Mouse (Mus musculus) hindbrain, embryonic 10.5 days (tissue): ENCODE data around the gene Gm10681. TPM values are rescaled to one million over a fixed set of nuclear protein-coding genes. Genes with fewer than 3 reads are reported as not detected.
"Not testable (repeated sequence)": the region's sequence is repeated elsewhere in the genome, so short reads cannot be mapped to it uniquely, and the experiment has no call there.

Experiments
- DNase-seq: peaks from one replicate; pipeline ENCODE4 v3.0.0-alpha.2; 2017; ENCODE audit warnings: low spot score
- H3K27ac ChIP-seq: fragments of 300-500 bp; sonication (generic); 2 replicates; pipeline ENCODE4 v1.5.1; 2016; ENCODE audit warnings: mild to moderate bottlenecking, moderate library complexity
- H3K27me3 ChIP-seq: fragments of 300-500 bp; sonication (generic); 2 replicates; pipeline ENCODE4 v1.6.1; 2016; ENCODE audit warnings: mild to moderate bottlenecking; ENCODE audit not compliant: poor library complexity, insufficient read depth, severe bottlenecking
- H3K36me3 ChIP-seq: fragments of 300-500 bp; sonication (generic); 2 replicates; pipeline ENCODE4 v1.6.1; 2016; ENCODE audit warnings: mild to moderate bottlenecking, moderate library complexity
- H3K4me1 ChIP-seq: fragments of 300-500 bp; sonication (generic); replicated peaks from 2 replicates; pipeline ENCODE4 v1.6.1; 2016; ENCODE audit warnings: mild to moderate bottlenecking
- H3K4me3 ChIP-seq: fragments of 300-500 bp; sonication (generic); 2 replicates; pipeline ENCODE4 v1.5.1; 2016; ENCODE audit warnings: mild to moderate bottlenecking, moderate library complexity
- H3K9me3 ChIP-seq: fragments of 300-500 bp; sonication (generic); 2 replicates; pipeline ENCODE4 v1.6.1; 2016; ENCODE audit warnings: mild to moderate bottlenecking, moderate library complexity
- WGBS: fragments of 180-500 bp; shearing (Covaris S2); methylation state at CpG from one replicate; pipeline ENCODE4 v1.1.7; 2016; 5-methylcytosine and 5-hydroxymethylcytosine counted together
- polyA plus RNA-seq: library from polyadenylated mRNA; unstranded; fragments of >200 nt; fragmentation: Nextera tagmentation; extraction: Ambion mirVana; gene quantifications from 2 replicates; pipeline ENCODE4 v1.2.1, GENCODE M21; 2016

Gm10681 gene
- polyA plus RNA-seq, 1 experiment from 2014 or later = not detected

DNA sequence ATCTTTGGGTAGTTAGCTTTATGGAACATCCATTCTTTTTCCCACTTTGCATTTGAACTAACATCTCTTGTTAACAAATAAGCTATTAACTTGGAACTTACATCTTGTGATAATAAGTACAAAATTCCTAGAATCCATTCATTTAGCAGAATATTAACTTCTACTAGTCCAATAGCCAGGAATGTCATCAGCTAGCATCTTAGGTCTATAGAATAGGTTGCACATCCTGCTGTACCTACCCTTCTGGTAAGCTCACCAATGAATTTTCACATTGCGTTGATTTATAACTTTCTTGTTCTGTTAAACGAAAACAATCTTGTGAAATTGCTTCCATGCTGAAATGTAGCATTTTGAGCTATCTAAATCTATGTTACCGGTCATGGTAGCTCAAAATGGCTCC lies 23.7 kb downstream of the Gm10681 start:
- not testable (repeated sequence) for DNase-seq, H3K4me3 ChIP-seq, H3K4me1 ChIP-seq, H3K9me3 ChIP-seq, H3K27ac ChIP-seq, H3K27me3 ChIP-seq, H3K36me3 ChIP-seq
- WGBS = no CpG with 5 or more reads among the region's 3 CpGs

DNA sequence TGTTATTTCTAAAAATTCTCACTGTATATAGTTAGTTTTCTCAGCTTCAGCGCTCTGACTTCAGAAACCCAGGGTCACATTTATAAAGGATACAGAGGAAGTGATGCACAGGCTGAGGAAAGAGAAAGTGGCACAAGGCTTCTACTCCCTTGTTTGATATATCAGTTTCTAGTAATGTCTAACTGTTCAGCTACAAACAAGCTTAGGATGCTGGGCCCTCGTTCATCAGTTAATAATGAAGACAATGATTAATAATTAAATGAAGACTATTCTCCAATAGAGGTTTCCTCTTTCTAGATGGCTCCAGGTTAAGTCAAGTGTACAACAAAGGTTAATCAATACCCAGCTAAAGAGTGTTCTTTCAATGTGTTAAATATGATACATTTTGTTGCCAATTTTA lies 24.8 kb downstream of the Gm10681 start:
- WGBS = no CpG with 5 or more reads among the region's 2 CpGs
- not testable (repeated sequence) for H3K9me3 ChIP-seq, H3K4me3 ChIP-seq, H3K27me3 ChIP-seq, H3K4me1 ChIP-seq, H3K36me3 ChIP-seq, DNase-seq, H3K27ac ChIP-seq

DNA sequence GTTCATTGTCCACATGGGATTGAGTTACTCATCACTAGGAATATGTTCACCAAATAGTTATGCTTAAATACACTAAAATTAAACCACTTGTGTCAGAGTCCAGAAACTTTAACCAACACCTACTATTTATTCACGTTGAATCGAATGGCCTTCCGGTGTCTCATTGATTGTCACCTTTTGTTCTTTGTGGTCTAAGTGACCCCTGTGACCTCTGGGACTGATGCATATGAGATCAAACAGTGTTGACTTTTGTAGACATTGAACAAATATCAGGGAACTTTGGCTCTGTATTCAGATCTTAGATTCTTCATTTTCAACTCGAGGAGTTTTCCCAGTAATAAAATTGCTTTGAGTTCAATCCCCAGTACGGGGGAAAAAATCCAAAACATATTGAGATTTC lies 27.9 kb downstream of the Gm10681 start:
- not testable (repeated sequence) for DNase-seq, H3K27ac ChIP-seq, H3K4me1 ChIP-seq, H3K4me3 ChIP-seq, H3K27me3 ChIP-seq, H3K9me3 ChIP-seq, H3K36me3 ChIP-seq
- no CpG with 5 or more reads among the region's 5 CpGs for WGBS

DNA sequence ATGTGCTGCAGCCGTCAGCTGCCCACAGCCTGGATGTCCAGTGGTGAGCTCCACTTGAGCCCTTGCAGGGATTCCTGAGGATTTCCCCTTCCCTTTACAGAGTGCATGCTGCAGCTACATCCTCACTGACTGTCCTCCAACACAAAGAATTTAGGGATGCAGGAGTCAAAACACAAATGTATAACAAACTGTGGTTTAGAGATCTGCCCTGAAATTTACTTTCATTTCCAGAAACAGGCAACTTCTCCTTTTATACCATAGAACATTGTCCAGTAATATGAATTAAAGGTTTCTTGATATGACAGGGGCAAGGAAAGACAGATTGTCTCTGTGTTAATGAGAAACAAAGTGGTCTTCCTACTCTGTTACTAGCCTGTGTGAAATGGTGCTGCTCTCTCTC lies 37.8 kb downstream of the Gm10681 start:
- H3K4me3 ChIP-seq, H3K36me3 ChIP-seq, DNase-seq, H3K4me1 ChIP-seq, H3K9me3 ChIP-seq, H3K27ac ChIP-seq, H3K27me3 ChIP-seq: not testable (repeated sequence)
- WGBS = no CpG with 5 or more reads among the region's 1 CpGs

DNA sequence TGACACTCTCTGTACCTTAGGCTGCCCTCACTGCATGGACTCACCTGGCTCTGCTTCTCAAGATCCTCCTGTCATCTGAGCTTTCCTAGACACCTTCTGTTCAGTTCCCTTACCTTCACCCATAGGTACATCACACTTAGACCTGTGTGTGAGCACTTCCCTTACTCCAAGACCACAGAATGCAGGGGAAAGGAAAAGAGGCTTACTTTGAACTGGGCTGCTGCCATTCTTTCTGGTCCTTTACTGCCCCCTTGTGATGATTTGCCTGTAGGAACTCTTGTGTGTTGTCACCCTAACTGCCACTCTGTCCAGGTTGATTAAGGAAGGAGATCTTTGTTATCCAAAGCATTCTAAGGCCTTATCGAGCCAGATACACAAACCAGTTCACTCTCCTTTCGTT lies 38.4 kb downstream of the Gm10681 start:
- H3K4me1 ChIP-seq, DNase-seq, H3K27ac ChIP-seq, H3K27me3 ChIP-seq, H3K9me3 ChIP-seq, H3K4me3 ChIP-seq, H3K36me3 ChIP-seq: not testable (repeated sequence)
- no CpG with 5 or more reads among the region's 2 CpGs for whole genome bisulfite sequencing

DNA sequence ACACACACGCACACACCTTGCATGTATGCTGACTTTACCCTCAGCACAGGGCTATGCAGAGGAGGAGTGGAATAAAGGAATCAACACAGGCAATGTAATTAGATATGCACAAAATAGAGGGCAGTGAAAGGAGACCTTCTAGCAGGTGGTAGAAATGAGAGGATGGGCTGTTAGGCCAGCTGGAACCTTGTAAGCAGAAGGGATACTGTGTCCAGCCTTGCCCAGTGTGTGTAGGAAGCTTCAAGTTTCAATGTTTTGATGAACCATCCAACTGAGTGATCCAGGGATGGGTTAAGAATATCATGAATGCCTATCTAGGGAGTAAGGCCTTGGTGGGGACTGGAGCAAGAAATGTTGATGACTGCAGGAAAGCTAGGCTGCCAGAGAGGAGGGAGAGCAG lies 40.1 kb downstream of the Gm10681 start:
- H3K36me3 ChIP-seq, H3K27me3 ChIP-seq, H3K4me3 ChIP-seq, H3K9me3 ChIP-seq, H3K27ac ChIP-seq, H3K4me1 ChIP-seq, DNase-seq: not testable (repeated sequence)
- WGBS = 80% methylated on average over 1 of the region's 1 CpGs

DNA sequence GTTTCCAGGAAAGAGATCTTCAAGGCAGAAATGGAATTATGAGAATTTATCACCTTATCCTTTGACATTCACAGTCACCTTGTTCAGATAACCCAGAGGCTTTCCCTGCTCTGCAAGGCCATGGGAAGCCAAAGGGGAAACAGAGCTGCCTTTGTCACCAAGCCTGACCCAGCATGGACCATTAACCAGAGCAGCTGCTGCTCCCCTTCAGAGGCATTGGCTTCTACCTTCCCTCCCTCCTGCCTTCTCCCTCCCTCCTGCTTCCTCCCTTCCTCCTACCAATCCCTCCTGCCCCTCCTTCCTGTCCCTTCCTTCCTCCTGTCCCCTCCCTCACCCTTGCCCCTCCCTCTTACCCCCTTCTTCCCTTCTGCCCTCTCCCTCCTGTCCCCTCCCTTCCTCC lies 41.0 kb downstream of the Gm10681 start:
- H3K27me3 ChIP-seq, H3K9me3 ChIP-seq, DNase-seq: not testable (repeated sequence)

DNA sequence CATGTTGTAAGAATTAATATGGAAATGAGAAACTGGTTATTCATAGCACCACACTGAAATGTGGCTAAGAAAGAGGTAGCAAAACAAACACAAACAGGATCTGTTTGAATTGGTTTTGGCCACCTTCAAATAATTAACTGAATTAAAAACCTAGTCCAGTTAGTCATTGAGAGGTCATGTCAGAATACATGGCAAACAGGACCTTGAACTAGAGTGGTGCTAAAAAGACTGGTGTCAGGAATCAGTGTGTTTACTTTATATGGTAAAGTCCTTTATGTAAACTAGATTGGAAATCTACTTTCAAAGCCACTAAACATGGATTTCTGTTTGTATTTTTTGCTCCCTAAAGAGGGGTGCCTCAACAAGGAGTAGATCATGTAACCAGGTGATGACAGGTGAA lies 63.6 kb downstream of the Gm10681 start:
- not testable (repeated sequence) for H3K4me1 ChIP-seq, H3K9me3 ChIP-seq, H3K27ac ChIP-seq, H3K4me3 ChIP-seq, DNase-seq, H3K36me3 ChIP-seq, H3K27me3 ChIP-seq

More for the DNA sequence above, 41.0 kb downstream of the Gm10681 start:
- H3K27ac ChIP-seq, H3K4me3 ChIP-seq, H3K36me3 ChIP-seq, H3K4me1 ChIP-seq: not testable (repeated sequence)

DNA sequence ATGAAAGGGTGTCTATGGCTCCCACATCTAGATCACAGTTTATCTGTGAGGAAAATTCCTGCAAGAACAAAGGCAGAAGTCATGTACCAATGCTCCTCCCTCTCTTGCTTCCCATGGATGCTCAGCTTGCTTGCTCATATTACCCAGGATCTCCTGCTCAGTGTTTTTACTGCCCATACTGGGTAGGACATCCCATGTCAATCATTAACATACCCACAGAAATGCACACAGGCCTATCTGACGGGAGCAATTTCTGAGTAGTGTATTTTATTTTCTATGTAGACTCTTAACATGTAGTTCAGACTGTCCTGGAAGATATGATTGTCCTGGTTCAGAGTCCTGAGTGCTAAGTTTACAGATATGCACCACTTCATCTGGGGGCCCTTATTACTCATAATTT lies 64.1 kb downstream of the Gm10681 start:
- H3K27me3 ChIP-seq, H3K36me3 ChIP-seq, H3K4me1 ChIP-seq, H3K4me3 ChIP-seq, H3K9me3 ChIP-seq, DNase-seq, H3K27ac ChIP-seq: not testable (repeated sequence)
- no CpG with 5 or more reads among the region's 1 CpGs for WGBS

DNA sequence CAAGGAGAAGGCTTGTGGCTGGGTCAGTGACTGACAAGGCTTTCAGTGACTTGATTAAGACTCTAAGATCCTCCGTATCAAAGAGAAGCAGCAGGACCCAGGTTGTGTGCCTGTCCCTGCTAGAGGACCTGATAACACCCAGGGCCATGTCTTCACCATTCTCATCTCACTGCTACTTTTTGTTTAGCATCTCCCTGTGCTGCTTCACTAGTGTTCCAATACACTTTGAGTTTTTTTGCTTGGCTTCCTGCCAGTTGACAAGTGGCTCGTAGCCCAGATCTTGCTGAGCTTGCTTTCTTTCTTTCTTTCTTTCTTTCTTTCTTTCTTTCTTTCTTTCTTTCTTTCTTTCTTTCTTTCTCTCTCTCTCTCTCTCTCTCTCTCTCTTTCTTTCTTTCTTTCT lies 65.8 kb downstream of the Gm10681 start:
- H3K36me3 ChIP-seq, H3K27me3 ChIP-seq, H3K9me3 ChIP-seq, H3K4me1 ChIP-seq, DNase-seq, H3K27ac ChIP-seq, H3K4me3 ChIP-seq: not testable (repeated sequence)
- WGBS = 100% methylated on average over 1 of the region's 2 CpGs

DNA sequence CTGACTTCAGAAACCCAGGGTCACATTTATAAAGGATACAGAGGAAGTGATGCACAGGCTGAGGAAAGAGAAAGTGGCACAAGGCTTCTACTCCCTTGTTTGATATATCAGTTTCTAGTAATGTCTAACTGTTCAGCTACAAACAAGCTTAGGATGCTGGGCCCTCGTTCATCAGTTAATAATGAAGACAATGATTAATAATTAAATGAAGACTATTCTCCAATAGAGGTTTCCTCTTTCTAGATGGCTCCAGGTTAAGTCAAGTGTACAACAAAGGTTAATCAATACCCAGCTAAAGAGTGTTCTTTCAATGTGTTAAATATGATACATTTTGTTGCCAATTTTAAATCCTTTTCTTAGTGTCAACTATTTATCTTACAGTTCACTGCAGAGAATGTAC lies 78.2 kb downstream of the Gm10681 start, which contains the start of gene Hsd3b4:
Hsd3b4 (minus strand) TSS at position 101 of the 400 bp plus-strand sequence.
- WGBS = no CpG with 5 or more reads among the region's 1 CpGs
- not testable (repeated sequence) for H3K36me3 ChIP-seq, H3K4me1 ChIP-seq, H3K27me3 ChIP-seq, H3K27ac ChIP-seq, DNase-seq, H3K4me3 ChIP-seq, H3K9me3 ChIP-seq

DNA sequence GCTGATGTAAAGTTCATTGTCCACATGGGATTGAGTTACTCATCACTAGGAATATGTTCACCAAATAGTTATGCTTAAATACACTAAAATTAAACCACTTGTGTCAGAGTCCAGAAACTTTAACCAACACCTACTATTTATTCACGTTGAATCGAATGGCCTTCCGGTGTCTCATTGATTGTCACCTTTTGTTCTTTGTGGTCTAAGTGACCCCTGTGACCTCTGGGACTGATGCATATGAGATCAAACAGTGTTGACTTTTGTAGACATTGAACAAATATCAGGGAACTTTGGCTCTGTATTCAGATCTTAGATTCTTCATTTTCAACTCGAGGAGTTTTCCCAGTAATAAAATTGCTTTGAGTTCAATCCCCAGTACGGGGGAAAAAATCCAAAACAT lies 81.4 kb downstream of the Gm10681 start:
- H3K4me1 ChIP-seq, H3K4me3 ChIP-seq, DNase-seq, H3K36me3 ChIP-seq, H3K27me3 ChIP-seq, H3K27ac ChIP-seq, H3K9me3 ChIP-seq: not testable (repeated sequence)
- no CpG with 5 or more reads among the region's 5 CpGs for WGBS
